Mouse (Mus musculus): ENCODE measurements around the gene Tom1l1.

Gene Tom1l1

GRCm38 (mm10) chr11:90603066-90603465 is 85.1 kb downstream of the Tom1l1 start:
- WGBS = 96% methylated on average over 2 of the region's 2 CpGs

GRCm38 (mm10) chr11:90595826-90596225 is 92.3 kb downstream of the Tom1l1 start:
- WGBS = 81% methylated on average over 1 of the region's 1 CpGs
